Comparison of ENCODE assay signal across 25 mouse cellular contexts in the genomic region with DNA sequence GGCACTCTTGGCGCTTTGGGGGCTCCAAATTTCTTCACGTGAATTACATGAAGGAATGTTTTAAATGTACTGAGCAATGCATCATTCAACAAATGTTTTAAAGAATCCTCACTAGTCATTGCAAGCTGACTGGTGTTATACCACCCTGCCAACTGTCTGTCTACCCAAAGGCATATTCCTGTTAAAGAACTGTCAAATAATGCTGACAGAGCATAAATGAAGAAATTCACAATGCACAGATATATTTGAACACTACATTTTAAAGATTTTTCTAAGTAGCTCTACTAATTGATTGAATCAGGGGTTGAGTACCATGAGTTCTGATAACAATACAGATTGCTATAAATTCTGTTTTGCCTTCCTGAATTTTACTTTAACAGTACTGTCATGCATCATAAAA. TPM values are rescaled to one million over a fixed set of nuclear protein-coding genes. Genes with fewer than 3 reads are reported as not detected.
DNase-seq lines count a peak whose midpoint lies in the region; TF ChIP-seq lines count a peak whose summit lies in the region.
"Had no signal": no experiment of that assay in that cellular context is flagged by ENCODE, and none has a peak within 500 bp of the region (broad histone marks: within the 10 kb centered on the region; RNA-seq: fewer than 3 reads in every experiment).

No protein-coding gene starts in this region.

- dilution Hi-C loops in CH12.LX (cut with MboI; ENCODE audit: extremely low pct_ligation_motif_present, extremely low pct_unique_long_range_greater_than_20kb, low sequenced_read_pairs): no loop called here

- DNase-seq in CH12.LX (ENCODE audit: extremely low read depth): no peak
- DNase-seq in ES-E14 (ENCODE audit: low read depth, low spot score): no peak
- no peak for DNase-seq in frontal cortex, postnatal 36 days (ENCODE audit: low spot score in 2 of 2)
- no peak for DNase-seq in lung, postnatal 10 days
- DNase-seq: adrenal gland, adult 2 months; adrenal gland, adult 8-10 months; adrenal gland, postnatal 10 days; adrenal gland, postnatal 14 days; adrenal gland, postnatal 25 days; adrenal gland, postnatal 36 days; B cell, adult 2 months; cerebellum, adult 11 months; cerebellum, adult 11-12 months; cerebellum, adult 18-20 months; cerebellum, adult 2 months; cerebellum, adult 8-10 months had no signal

- H3K27ac ChIP-seq in CH12.LX (ENCODE audit: insufficient read depth, low read depth) (no peak overlapping the region), ES-E14 (ENCODE audit: insufficient read depth, low read depth, low read length, poor library complexity, severe bottlenecking) (no peak overlapping the region)

- no peak for TF ChIP-seq POLR2A in CH12.LX (IDR thresholded peaks at IDR 0.05; ENCODE audit: low read depth, low read length)

- H3K4me1 ChIP-seq in CH12.LX (ENCODE audit: control insufficient read depth in 1 of 2, insufficient read depth in 2 of 2): no peaks in the 10 kb centered on the region
- no peaks in the 10 kb centered on the region for H3K4me1 ChIP-seq in ES-E14 (ENCODE audit: control insufficient read depth in 2 of 2, insufficient read depth in 2 of 2, low read length in 2 of 2, poor library complexity in 1 of 2)

- H3K4me2 ChIP-seq in CH12.LX (ENCODE audit: insufficient read depth, low read depth, poor library complexity, severe bottlenecking): no peak overlapping the region

- H3K36me3 ChIP-seq in CH12.LX (replicated peaks in 1 of 2; ENCODE audit: control insufficient read depth in 1 of 2, insufficient read depth in 1 of 2, low read length in 1 of 2): no peaks in the 10 kb centered on the region
- H3K36me3 ChIP-seq in ES-E14 (ENCODE audit: control insufficient read depth, insufficient read depth, low read length, poor library complexity, severe bottlenecking): no peaks in the 10 kb centered on the region
- H3K36me3 ChIP-seq: G1E had no signal

- TF ChIP-seq EP300 in CH12.LX (IDR thresholded peaks at IDR 0.05; ENCODE audit: low read length): no peak

- TF ChIP-seq RAD21 in CH12.LX (IDR thresholded peaks at IDR 0.05; ENCODE audit: low read depth, low read length): no peak

- H3K79me2 ChIP-seq in CH12.LX (replicated peaks; ENCODE audit: control insufficient read depth, extremely low read depth, insufficient read depth, poor library complexity, severe bottlenecking): no peaks in the 10 kb centered on the region

- H3K9me3 ChIP-seq in CH12.LX (replicated peaks; ENCODE audit: low read length) (no peaks in the 10 kb centered on the region), ES-E14 (ENCODE audit: control insufficient read depth, insufficient read depth, low read depth, low read length) (no peaks in the 10 kb centered on the region)
- H3K9me3 ChIP-seq: G1E had no signal

- H3K9ac ChIP-seq in CH12.LX (ENCODE audit: insufficient read depth, low read depth) (no peak overlapping the region), ES-E14 (ENCODE audit: insufficient read depth, low read depth, low read length, poor library complexity, severe bottlenecking) (no peak overlapping the region)

- no peaks in the 10 kb centered on the region for H3K27me3 ChIP-seq in CH12.LX (replicated peaks)
- H3K27me3 ChIP-seq: Patski had no signal

- no peak for TF ChIP-seq CTCF in CH12.LX (conservative IDR thresholded peaks at IDR 0.05 in 1 of 2, IDR thresholded peaks at IDR 0.05 in 1 of 2; ENCODE audit: low read depth in 2 of 2, low read length in 2 of 2)

- in situ Hi-C loops in CH12.LX (cut with MboI; ENCODE audit: low pct_ligation_motif_present, low pct_unique_long_range_greater_than_20kb, low sequenced_read_pairs): no loop called here
- in situ Hi-C loops in ES-E14 (cut with MboI; ENCODE audit: low sequenced_read_pairs in 2 of 2, unreplicated experiment in 2 of 2): no loop called here

- no peak overlapping the region for H3K4me3 ChIP-seq in CH12.LX (replicated peaks in 1 of 3; ENCODE audit: low read depth in 2 of 3, low read length in 2 of 3, poor library complexity in 1 of 3)
- H3K4me3 ChIP-seq in ES-E14 (ENCODE audit: insufficient read depth in 1 of 2, low read depth in 1 of 2, low read length in 2 of 2, poor library complexity in 1 of 2, severe bottlenecking in 1 of 2): no peak overlapping the region

TF ChIP-seq in CH12.LX, 34 proteins besides CTCF, POLR2A, EP300 and RAD21:
- TF ChIP-seq KAT2A (IDR thresholded peaks at IDR 0.05; ENCODE audit: insufficient replicate concordance, low read length): no peak
- TF ChIP-seq MAZ (IDR thresholded peaks at IDR 0.05; ENCODE audit: low read depth, low read length): no peak
- TF ChIP-seq USF1 (IDR thresholded peaks at IDR 0.05; ENCODE audit: low read depth, low read length): no peak
- peak; percentile 78 for TF ChIP-seq MAFK (IDR thresholded peaks at IDR 0.05; ENCODE audit: insufficient replicate concordance, low read length)

TF ChIP-seq in ES-E14, 5 proteins besides CTCF, POLR2A, EP300 and RAD21:
- TF ChIP-seq MAFK (IDR thresholded peaks at IDR 0.05; ENCODE audit: insufficient read depth, low read depth, low read length) (peak; percentile 79), ZC3H11A (IDR thresholded peaks at IDR 0.05; ENCODE audit: borderline replicate concordance, low read depth, low read length) (no peak)

RNA-seq across cellular contexts. Expression of a gene that starts 2.9 kb away (rescaled TPM):
- total RNA-seq in CH12.LX (2012; rRNA removed) (not detected in 2 replicates), CH12.LX (2014; rRNA removed) (not detected in 2 replicates), ES-E14 (2012; rRNA removed) (not detected in 2 replicates)
- polyA plus RNA-seq in CH12.LX (2012; ENCODE audit: insufficient read length, low read depth): not detected in 2 replicates
- total RNA-seq: adrenal gland, adult 18-20 months; adrenal gland, adult 2 months; adrenal gland, adult 8-10 months; adrenal gland, postnatal 10 days; adrenal gland, postnatal 14 days; adrenal gland, postnatal 25 days; adrenal gland, postnatal 36 days; adrenal gland, postnatal 4 days; MEL had no signal
- polyA plus RNA-seq: activated CD4-positive, CD25-positive, alpha-beta regulatory T cell, adult 4 months; adrenal gland, adult 2 months; brain, embryonic 14.5 days; C2C12; CD4-positive, CD25-positive, alpha-beta regulatory T cell, adult 4 months; cerebellum, adult 2 months; G1E; Patski had no signal
